ENCODE assay signal across 12 mouse cellular contexts in the genomic region with DNA sequence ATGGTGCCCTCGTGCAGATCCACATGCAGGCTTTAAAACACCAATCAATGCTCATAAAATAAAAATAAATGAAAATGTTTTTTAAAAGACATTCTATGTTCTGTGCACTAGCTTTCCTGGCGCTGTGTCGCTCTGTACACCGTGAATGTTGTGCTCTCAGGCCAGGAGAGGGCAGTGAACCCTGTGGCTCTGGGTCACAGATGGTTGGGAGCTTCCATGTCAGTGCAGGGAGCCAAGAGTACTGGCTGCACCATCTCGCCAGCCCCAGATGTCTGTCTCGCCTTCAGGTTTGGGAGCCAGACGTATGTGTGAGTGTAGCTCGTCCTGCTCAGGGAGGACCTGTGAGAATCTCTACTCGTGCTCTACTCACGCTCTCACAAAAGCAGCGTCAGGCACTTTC.
DNase-seq lines count a peak whose midpoint lies in the region; ATAC-seq and TF ChIP-seq lines count a peak whose summit lies in the region.
"Had no signal": no experiment of that assay in that cellular context is flagged by ENCODE, and none has a peak within 500 bp of the region (broad histone marks: within the 10 kb centered on the region; RNA-seq: fewer than 3 reads in every experiment).

No protein-coding gene starts in this region.

- DNase-seq in hindbrain, embryonic 10.5 days (ENCODE audit: low spot score): no peak
- no peak for DNase-seq in hindbrain, embryonic 11.5 days (ENCODE audit: low spot score)
- DNase-seq in midbrain, postnatal 0 days (ENCODE audit: low spot score): peak; percentile 35
- peak; percentile 60 for DNase-seq in cerebellum, adult 9-11 months
- DNase-seq in skeletal muscle tissue, adult 2 months (ENCODE audit: low read depth, low spot score): peak; percentile 48
- DNase-seq in adrenal gland, postnatal 10 days: no peak
- DNase-seq: lung, postnatal 14 days; thymus, postnatal 25 days had no signal

- peak overlapping the region; percentile 20; the same call in 1 of the 2 replicates for H3K27ac ChIP-seq in hindbrain, embryonic 10.5 days
- no peak overlapping the region for H3K27ac ChIP-seq in hindbrain, embryonic 11.5 days (ENCODE audit: low read depth, low read length)
- no peak overlapping the region for H3K27ac ChIP-seq in midbrain, postnatal 0 days (ENCODE audit: low read depth, low read length)
- H3K27ac ChIP-seq in midbrain, embryonic 13.5 days: no peak overlapping the region
- H3K27ac ChIP-seq: embryonic facial prominence, embryonic 13.5 days; heart, embryonic 13.5 days had no signal

- no peaks in the 10 kb centered on the region for H3K9me3 ChIP-seq in hindbrain, embryonic 10.5 days
- no peaks in the 10 kb centered on the region for H3K9me3 ChIP-seq in hindbrain, embryonic 11.5 days (ENCODE audit: control insufficient read depth, low read length)
- no peaks in the 10 kb centered on the region for H3K9me3 ChIP-seq in midbrain, postnatal 0 days (ENCODE audit: low read length)
- no peaks in the 10 kb centered on the region for H3K9me3 ChIP-seq in midbrain, embryonic 13.5 days
- H3K9me3 ChIP-seq: embryonic facial prominence, embryonic 13.5 days; heart, embryonic 13.5 days; limb, embryonic 10.5 days had no signal

- H3K4me1 ChIP-seq in hindbrain, embryonic 10.5 days (replicated peaks): peaks cover 48% of the 10 kb centered on the region
- peaks cover 13% of the 10 kb centered on the region for H3K4me1 ChIP-seq in hindbrain, embryonic 11.5 days (replicated peaks; ENCODE audit: control insufficient read depth, insufficient read depth, low read length)
- H3K4me1 ChIP-seq in midbrain, postnatal 0 days (ENCODE audit: insufficient read depth, low read length): no peaks in the 10 kb centered on the region
- H3K4me1 ChIP-seq in midbrain, embryonic 13.5 days (replicated peaks): peaks cover 27% of the 10 kb centered on the region

- no peak overlapping the region for H3K4me3 ChIP-seq in hindbrain, embryonic 10.5 days
- H3K4me3 ChIP-seq in hindbrain, embryonic 11.5 days (ENCODE audit: low read depth, low read length): no peak overlapping the region
- no peak overlapping the region for H3K4me3 ChIP-seq in midbrain, postnatal 0 days (ENCODE audit: low read depth, low read length)
- H3K4me3 ChIP-seq in midbrain, embryonic 13.5 days (replicated peaks): no peak overlapping the region
- H3K4me3 ChIP-seq: embryonic facial prominence, embryonic 13.5 days; heart, embryonic 13.5 days; limb, embryonic 10.5 days had no signal

- H3K4me2 ChIP-seq in hindbrain, embryonic 11.5 days (replicated peaks; ENCODE audit: low read depth, low read length): no peak overlapping the region
- H3K4me2 ChIP-seq in midbrain, postnatal 0 days (ENCODE audit: low read depth, low read length, poor library complexity, severe bottlenecking): no peak overlapping the region
- no peak overlapping the region for H3K4me2 ChIP-seq in midbrain, embryonic 13.5 days (replicated peaks)
- H3K4me2 ChIP-seq: embryonic facial prominence, embryonic 13.5 days; heart, embryonic 13.5 days had no signal

- no peak overlapping the region for H3K9ac ChIP-seq in hindbrain, embryonic 11.5 days (ENCODE audit: low read depth, low read length)
- no peak overlapping the region for H3K9ac ChIP-seq in midbrain, postnatal 0 days (replicated peaks; ENCODE audit: low read length, poor library complexity, severe bottlenecking)
- H3K9ac ChIP-seq in midbrain, embryonic 13.5 days (replicated peaks): no peak overlapping the region
- H3K9ac ChIP-seq: embryonic facial prominence, embryonic 13.5 days; heart, embryonic 13.5 days had no signal

- H3K36me3 ChIP-seq in hindbrain, embryonic 10.5 days: peaks cover 68% of the 10 kb centered on the region
- H3K36me3 ChIP-seq in hindbrain, embryonic 11.5 days (ENCODE audit: control insufficient read depth, insufficient read depth, low read length): peaks cover 4% of the 10 kb centered on the region; the same call in 1 of the 2 replicates
- peaks cover 35% of the 10 kb centered on the region for H3K36me3 ChIP-seq in midbrain, postnatal 0 days (ENCODE audit: insufficient read depth, low read length)
- H3K36me3 ChIP-seq in midbrain, embryonic 13.5 days: peaks cover 53% of the 10 kb centered on the region

- no peak for ATAC-seq in hindbrain, embryonic 11.5 days (ENCODE audit: low FRiP score)
- no peak for ATAC-seq in midbrain, postnatal 0 days (ENCODE audit: low FRiP score)
- ATAC-seq in midbrain, embryonic 13.5 days: no peak

- TF ChIP-seq CTCF in midbrain, postnatal 0 days (IDR thresholded peaks at IDR 0.05): no peak

- no peaks in the 10 kb centered on the region for H3K27me3 ChIP-seq in hindbrain, embryonic 10.5 days (ENCODE audit: insufficient read depth, poor library complexity, severe bottlenecking)
- H3K27me3 ChIP-seq in hindbrain, embryonic 11.5 days (ENCODE audit: control insufficient read depth, insufficient read depth, low read length): no peaks in the 10 kb centered on the region
- no peaks in the 10 kb centered on the region for H3K27me3 ChIP-seq in midbrain, postnatal 0 days (ENCODE audit: insufficient read depth, low read length)
- no peaks in the 10 kb centered on the region for H3K27me3 ChIP-seq in midbrain, embryonic 13.5 days
- H3K27me3 ChIP-seq: embryonic facial prominence, embryonic 13.5 days; heart, embryonic 13.5 days had no signal

- WGBS in hindbrain, embryonic 10.5 days: 83% methylated on average over 11 of the region's 11 CpGs
- 74% methylated on average over 11 of the region's 11 CpGs for WGBS in hindbrain, embryonic 11.5 days
- 91% methylated on average over 11 of the region's 11 CpGs for WGBS in midbrain, postnatal 0 days
- WGBS in midbrain, embryonic 13.5 days: 89% methylated on average over 11 of the region's 11 CpGs

Comparison
In these comparisons a context has a peak if more than half of its experiments do, and no peak if none do; other contexts are left out.
1. DNase-seq: peak in midbrain, postnatal 0 days (single experiment), cerebellum, adult 9-11 months (single experiment) and skeletal muscle tissue, adult 2 months (single experiment); none in hindbrain, embryonic 10.5 days (single experiment), hindbrain, embryonic 11.5 days (single experiment) and adrenal gland, postnatal 10 days (single experiment).